In genomic region chr5:144077541-144077940, GRCm38 (mm10) we compare ENCODE assay signal across 23 mouse cellular contexts. TPM values are rescaled to one million over a fixed set of nuclear protein-coding genes. Genes with fewer than 3 reads are reported as not detected.
A peak's percentile ranks its signal among the peaks of the same experiment; 100 is the strongest.
DNase-seq lines count a peak whose midpoint lies in the region.
"Had no signal": no experiment of that assay in that cellular context is flagged by ENCODE, and none has a peak within 500 bp of the region (broad histone marks: within the 10 kb centered on the region; RNA-seq: fewer than 3 reads in every experiment).

No protein-coding gene starts in this region.

- intact Hi-C loops in left cerebral cortex, postnatal 14 days (cut with DNase I): loop anchor here (5.0 kb wide), 1 partner anchor 135 kb away; no protein-coding TSS in a partner anchor

- DNase-seq in frontal cortex, postnatal 36 days (ENCODE audit: low spot score in 2 of 2): peak; percentile 43 to 71
- DNase-seq in frontal cortex, postnatal 14 days (ENCODE audit: low spot score in 2 of 2): no peak
- peak; percentile 62 for DNase-seq in right cerebral cortex, adult 18-20 months
- no peak for DNase-seq in right cerebral cortex, postnatal 25 days
- DNase-seq in left cerebral cortex, postnatal 14 days (ENCODE audit: low spot score in 2 of 2): peak; percentile 31 to 53
- DNase-seq in testis, postnatal 14 days (ENCODE audit: low spot score): no peak
- no peak for DNase-seq in MN1 (ENCODE audit: low spot score)
- DNase-seq: adrenal gland, postnatal 25 days; cerebellum, adult 18-20 months; gastrocnemius, postnatal 14 days; kidney, adult 18-20 months; kidney, postnatal 25 days; liver, embryonic 13.5 days; lung, adult 18-20 months; lung, postnatal 4 days; thymus, adult 18-20 months; thymus, postnatal 36 days had no signal

RNA-seq across cellular contexts. Expression of gene Lmtk2, which starts 22.7 kb away (rescaled TPM):
- 100 to 1,000 TPM; 150 to 166 TPM for total RNA-seq in left cerebral cortex, postnatal 14 days (2021)

RNA-seq across cellular contexts. Expression of gene Ocm, which starts 51.1 kb away (rescaled TPM):
- total RNA-seq in left cerebral cortex, postnatal 14 days (2021): 1 to 10 TPM; 1.9 to 2.2 TPM
- total RNA-seq: adrenal gland, adult 18-20 months; adrenal gland, postnatal 25 days; common myeloid progenitor, adult 5-6 weeks; gastrocnemius, postnatal 14 days; granulocyte monocyte progenitor cell, adult 5-6 weeks; heart, postnatal 25 days; layer of hippocampus, adult 18-20 months; layer of hippocampus, postnatal 14 days had no signal

Comparison
In these comparisons a context has a peak if more than half of its experiments do, and no peak if none do; other contexts are left out.
1. DNase-seq: peak in frontal cortex, postnatal 36 days (2 of 2), right cerebral cortex, adult 18-20 months (single experiment) and left cerebral cortex, postnatal 14 days (2 of 2); none in frontal cortex, postnatal 14 days (0 of 2), right cerebral cortex, postnatal 25 days (single experiment), testis, postnatal 14 days (single experiment) and MN1 (single experiment).